Mouse (Mus musculus) adrenal gland, postnatal 14 days (tissue): ENCODE results near the gene Apbb2. TPM values are rescaled to one million over a fixed set of nuclear protein-coding genes. Genes with fewer than 3 reads are reported as not detected.
A peak's percentile ranks its signal among the peaks of the same experiment; 100 is the strongest.

ENCODE experiments used
- DNase-seq: peaks from one replicate; pipeline ENCODE4 v3.0.0; 2021; ENCODE audit warnings: mixed read lengths
- total RNA-seq: library from RNA; stranded (reverse); gene quantifications from 2 replicates; pipeline ENCODE4 v1.2.3, GENCODE M21; 2021

The Apbb2 gene
- total RNA-seq, 1 experiment from 2014 or later, result 59.9 TPM

DNA sequence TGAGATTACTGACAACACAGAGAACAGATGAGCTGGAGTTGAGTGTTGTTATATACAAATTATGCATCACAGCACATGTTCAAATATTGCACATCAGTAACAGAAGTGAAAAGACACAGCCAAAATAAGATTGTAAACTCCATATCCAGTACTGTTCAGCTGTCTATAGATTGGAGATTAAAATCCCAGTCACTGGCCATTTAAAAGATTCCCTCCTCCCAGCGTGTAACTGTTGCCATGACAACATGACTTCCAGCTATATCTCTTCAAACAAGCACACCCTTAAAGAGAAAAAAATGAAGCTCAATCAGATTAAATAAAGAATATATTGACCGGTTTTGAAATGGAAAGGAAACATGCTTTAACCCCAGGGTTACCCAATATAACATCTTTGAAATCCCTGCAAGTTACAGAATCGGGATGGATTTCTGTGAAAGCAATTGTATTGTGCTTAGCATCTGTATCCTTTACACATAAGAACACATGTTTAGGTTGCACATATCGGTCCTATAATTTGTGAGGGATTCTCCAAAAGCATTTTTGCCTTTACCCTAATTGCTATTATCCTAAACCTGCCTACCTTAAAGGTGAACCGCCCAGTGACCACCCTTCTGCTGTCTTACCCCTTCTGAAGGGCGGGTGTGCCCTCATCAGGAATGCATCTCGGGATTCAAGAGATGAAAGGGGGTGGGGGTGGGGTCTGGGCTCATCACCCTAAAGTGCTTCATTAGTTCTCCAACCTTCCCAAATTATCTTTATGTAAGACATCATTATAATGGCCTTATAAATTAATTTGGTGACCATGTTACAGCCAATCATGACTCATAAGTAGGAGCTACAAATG is 202.7 kb downstream of the Apbb2 start:
- DNase-seq, result no peak

DNA sequence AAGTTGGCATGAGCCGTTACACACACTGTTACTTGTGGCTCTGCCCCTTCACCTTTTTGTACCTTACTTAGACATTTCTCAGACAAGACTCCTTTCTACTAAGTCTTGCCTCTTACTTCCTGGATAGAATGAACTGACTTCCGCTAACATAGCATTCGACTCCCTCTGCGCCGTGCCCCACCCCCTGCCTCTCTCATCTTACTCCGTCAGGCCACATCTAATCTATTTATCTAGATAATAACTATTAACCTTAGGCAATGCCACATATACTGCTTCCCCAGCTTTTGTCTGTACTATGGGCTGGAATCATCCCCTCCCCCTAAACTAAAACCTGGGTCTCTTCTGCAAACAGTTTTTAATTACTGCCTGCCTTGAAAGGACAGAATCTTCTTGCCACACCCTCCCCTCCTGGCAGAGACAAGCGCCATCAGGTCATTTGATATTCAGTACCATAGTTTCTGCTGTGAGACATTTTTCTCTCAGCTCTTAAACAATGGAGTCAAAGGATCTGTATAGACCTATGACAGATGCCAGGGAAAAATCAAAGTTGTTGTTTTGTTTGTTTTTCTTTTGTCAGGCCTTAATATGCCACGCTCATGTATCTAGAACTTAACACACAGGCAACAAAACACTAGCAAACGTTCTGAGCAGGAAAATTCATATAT is 203.4 kb downstream of the Apbb2 start:
- no peak for DNase-seq

DNA sequence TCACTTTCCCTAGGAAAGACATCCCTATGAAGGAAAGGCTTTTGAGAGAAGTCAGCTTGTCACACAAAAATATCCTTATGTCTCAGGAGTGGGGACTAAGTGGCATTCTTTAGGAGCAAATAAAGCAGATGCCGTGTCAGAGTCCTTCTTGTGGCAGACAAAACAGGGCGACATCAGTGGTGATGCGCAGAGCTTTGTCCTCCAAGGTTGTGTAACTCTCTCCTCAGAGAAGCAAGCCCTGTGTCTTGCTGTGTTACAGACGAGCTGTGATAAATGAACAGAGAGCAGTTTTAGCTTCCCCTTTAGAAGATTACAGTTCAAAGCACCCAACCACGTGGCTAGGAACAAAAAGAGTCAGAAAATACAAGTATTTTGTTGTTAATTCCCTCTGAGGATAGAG is 205.2 kb downstream of the Apbb2 start:
- DNase-seq, result no peak

DNA sequence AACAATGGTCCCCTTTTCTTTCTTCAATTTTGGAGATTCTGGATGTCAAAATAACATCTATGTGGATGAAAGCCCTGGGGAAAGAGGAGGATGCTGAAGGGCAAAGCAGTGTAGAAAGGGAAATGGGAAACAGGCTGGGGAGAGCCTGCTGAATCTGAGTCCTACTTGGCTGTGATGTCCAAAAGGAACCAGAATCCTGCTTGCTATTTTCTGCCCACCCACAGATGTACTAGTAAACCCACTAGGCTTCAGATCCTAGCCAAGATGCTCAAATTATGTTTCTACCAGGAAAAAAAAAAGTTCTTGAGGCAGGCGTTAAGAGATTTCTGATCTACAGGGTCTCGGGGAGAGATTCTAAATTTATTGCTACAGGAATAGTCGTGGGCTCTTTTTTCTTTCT is 205.8 kb downstream of the Apbb2 start:
- no peak for DNase-seq

DNA sequence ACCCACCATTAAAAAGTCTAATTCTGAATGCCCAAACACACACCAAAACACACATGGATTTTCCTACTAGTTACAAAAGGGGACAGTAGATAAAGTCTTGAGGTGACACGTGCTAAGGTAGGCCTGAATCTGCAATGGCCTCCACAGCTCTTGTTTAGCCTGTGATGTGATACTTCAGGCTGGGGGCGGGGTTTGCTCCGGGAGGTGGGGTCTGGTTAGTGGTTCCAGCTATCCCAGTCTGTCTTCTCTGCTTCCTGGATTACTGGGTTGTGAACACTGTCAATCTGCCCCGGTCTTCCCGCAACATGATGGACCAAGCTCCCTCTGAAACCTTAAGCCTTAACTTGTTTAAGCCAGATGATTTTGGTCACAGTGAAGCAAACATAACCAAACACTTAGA is 210.0 kb downstream of the Apbb2 start:
- DNase-seq, result no peak

DNA sequence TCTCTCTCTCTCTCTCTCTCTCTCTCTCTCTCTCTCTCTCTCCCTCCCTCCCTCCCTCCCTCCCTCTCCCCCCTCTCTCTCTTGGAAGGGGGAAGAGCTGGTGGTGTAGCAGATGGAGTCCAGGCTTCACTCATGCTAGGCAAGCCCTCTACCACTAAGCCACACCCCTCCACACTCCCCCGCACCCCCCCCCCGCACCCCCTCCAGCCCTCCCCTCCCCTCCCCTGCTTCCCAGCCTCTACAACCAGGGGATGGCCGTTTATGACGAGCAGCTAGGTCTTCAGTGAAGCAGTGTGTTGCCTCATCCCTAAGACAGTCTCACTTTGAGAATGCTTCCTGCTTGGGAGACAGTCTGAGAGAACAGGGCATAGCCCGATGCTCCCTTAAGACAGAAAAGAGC is 210.6 kb downstream of the Apbb2 start:
- DNase-seq, result no peak

DNA sequence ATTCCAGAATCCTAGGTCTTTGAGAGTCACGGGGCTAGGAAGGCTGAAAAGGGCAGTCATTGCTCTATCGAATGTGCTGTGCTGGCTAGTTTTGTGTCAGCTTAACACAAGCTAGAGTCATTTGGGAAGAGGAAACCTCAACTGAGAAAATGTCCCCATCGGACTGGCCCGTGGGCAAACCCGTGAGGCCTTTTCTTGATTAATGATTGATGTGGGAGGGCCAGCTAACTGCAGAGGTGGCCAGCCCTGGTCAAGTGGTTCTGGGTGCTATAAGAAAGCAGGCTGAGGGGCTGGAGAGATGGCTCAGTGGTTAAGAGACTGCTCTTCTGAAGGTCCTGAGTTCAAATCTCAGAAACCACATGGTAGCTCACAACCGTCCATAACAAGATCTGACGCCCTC is 212.2 kb downstream of the Apbb2 start:
- DNase-seq, result no peak

DNA sequence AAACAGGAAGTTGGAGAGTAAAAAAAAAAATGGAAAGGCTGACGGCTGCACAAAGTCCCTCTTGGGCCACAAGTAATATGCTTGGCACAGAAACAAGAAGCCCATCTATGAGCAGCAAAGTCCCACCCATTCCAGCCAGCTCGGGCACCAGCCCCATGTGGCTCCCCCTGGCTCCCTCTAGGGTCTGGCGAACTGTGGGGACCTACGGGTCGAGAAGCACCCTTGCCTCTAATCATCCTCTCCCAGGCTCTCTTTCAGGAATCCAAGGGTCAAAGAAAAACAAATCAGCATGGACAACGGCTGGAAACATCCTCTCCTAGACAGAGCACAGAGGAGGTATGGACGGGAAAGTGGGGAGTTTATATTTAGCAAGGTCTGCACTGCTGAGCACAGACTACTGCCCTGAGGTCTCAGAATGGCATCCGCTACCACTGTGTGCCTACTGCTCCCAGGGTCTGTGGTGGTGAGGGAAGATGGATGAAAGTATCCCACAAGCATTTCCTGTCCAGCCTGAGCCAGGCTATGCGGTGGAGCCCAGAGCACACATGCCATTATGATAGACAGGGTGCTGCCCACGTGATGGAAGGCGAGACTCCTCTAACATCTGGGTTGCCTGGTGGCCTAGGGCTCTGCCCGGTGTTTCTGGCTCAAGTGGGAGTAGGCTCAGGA is 212.7 kb downstream of the Apbb2 start:
- DNase-seq, result no peak

DNA sequence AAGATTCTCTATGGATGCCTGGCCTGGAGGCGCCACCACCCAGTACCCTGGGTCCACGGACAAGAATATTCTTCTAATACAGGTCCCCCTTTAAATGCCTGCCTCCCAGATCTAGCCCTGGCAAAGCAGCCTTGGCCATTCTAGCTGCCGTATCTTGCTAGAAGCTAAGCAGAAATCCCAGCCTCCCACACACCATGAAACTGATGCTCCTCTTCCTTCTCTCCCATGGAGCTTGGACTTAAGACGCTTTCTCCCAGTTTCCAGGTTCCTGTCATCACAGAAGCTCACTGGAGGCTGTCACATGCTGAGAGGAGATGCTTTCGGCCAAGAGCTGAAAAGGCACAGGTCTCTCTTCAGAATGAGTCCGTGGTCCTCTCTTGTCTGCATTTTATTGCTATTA is 213.3 kb downstream of the Apbb2 start:
- DNase-seq, result no peak

DNA sequence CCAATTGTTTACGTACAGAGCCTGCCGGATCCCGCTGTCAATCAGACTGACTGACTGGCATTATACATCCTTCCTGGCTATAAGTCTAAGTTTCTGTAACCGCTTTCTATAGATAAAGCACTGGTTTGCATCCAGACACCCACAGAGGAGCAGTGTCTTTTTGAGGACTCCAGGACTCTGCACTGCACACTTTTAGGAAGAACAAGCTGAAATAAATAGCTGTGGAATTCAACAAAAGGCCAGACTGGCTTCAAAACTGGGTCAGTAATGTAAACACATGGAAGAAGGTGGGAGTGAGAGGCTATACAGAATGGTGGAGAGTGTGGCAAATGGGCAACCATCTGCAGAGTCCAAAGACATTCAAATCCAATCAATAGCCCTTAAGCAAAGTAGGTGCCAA is 218.0 kb downstream of the Apbb2 start:
- DNase-seq, result no peak

DNA sequence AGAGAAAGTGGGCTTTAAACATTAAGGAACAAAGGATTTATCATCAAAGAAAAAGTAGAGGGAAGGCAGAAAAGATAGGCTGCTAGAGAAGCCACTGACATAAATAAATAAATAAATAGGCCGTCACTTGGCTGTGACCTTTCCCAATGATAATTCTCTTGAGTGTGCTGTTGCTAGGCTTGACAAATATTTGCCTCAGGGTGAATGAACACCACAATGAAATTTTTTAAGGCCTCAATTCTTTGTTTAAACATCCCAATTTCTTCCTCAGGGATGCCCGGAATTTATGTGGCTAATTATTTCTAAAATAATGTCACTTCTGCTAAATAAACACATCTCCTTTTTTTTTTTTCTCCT is 219.3 kb downstream of the Apbb2 start:
- DNase-seq, result no peak

DNA sequence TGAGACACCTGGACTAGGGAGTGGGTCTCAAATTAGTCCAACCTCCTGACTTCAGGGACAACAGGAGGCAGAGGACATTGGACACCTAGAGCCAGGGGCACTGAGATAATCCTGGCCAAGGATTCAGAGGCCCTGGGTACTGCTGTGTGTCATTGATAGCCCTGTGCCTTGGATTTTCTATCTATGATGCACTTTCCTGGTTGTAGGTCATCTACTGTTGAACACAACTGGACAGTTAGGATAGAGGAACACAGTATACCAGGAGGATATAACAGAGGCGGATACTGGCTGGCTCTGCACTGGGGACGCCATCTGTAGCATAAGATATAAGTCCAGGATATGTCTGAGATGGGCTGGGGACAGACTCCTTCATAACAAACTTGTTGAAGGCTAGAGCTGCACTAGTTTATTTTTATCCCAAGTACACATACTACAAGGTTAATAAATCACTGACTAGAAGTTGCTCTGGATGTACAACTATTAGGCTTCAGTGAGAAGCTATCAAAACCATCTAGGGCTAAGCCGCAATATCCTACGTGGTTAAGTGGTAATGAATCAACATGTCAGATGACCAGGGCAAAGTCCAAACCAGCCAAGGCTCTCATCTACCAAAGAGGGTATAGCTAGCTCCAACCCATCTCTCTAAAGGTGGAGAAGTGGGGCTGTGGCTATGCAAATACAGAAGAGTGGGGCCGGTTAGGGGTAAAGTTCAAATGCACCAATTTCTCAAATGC is 219.9 kb downstream of the Apbb2 start:
- no peak for DNase-seq

DNA sequence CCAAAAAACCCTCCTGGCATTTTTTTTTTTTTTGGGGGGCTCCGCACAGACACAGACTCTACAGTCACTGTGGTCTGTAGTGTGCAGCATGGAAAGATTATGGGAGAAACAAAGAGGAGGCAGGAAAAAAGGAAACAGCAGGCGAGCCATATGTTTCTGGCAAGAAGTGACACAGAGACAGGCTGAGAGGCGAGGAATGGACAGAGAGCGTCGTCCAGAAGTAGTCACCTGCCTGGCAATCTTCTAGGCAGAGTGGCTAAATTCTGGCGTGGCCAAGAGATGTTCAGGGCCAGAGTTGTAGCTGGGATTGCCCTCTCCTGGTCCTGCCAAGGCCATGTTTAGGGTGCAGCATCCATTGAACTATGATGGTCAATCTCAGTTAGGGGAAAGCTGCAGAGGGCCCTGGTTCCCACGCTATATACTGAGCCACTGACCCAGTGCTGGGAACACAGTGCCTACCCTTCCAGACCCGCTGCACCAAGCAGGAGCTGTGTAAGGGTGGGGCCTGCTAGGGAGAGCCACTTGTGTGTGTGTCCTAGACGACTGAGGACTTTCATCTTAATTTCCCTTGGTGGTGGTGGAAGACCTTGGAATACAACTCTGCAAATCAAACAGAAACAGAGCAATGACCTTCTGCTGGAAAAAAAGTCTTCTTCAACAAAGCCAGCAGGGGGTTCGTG is 224.7 kb downstream of the Apbb2 start:
- DNase-seq, result no peak

DNA sequence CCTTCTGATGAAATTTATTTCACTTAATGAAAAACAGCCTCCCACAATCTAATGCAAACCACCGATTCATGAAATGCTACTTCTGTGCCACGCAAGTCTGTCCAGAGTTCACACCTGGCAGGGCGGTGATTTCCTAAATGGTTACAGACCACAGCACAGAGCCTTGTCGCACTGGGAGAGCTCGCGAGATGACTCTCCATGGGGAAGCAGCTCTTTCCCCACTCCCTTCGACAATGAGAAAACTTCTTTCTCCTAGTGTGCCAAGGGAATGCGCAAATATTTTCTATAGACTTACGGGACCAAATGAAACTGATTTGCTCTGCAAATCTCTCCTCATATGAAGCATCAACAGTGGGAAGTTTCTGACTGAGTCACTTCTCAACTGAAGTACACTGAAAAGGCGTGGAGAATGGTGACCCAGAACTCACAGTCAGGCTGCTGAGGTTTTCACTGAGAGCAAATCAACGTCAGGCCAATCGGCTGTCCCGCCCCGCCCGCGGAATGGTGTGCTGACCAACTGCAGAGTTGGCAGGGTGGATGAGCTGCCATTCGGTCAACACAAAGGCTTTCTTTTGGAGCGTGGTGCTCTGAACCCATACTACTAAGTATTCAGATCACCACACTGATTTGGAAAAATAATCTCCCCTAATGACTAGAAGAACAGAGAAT is 225.6 kb downstream of the Apbb2 start:
- DNase-seq, result peak; percentile 48

DNA sequence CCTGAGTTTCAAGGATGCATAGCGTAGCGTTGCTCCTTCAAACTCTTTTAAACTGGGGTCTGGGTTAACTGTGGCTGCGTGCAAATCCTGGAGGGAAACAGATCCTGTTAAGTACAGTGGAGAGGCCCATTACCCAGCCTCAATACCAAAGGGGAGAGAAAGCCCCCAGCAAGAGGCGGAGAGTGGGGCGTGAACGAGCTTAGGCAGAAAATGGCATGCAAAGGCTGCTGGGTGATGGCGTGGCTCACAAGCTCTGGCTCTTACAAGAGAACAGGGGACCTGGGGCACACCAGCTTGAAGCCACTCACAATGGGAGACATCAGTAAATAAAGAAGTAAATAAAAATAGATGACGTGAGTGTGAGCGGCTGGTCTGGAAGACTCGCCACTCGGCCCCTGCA is 226.8 kb downstream of the Apbb2 start:
- no peak for DNase-seq

DNA sequence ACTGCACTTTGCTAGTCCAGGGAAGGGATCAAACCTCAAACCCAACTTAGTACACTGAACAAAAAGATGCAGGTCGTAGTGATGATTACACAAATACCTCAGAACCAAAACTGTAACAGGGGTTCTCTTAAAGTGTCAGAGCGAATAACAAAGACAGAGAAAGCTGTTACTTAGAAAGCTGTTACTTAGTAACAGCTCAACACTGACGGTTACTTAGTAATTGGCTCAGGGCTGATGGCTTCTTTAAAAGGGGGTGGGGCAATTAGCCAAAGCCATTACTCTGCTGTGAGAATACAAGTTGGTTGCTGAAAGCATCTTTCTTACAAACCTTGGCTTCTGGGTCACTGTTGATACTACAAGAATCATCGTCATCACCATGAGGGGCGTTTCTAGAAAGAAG is 227.3 kb downstream of the Apbb2 start:
- no peak for DNase-seq

DNA sequence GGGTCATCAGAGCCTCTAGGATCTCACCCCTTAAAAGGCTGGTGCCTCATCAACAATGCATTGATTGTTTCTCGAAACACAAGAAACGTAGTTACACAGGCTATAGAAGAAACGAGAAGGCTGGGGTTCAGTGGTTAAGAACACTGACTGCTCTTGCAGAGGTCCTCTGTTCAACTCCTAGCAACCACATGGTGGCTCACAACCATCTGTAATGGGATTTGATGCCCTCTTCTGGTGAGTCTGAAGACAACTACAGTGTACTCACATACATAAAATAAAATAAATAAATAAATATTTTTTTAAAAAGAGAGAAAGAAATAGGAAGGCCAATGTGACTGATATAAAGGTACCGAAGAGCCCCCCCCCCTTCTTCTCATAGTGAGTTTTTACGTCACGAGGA is 228.0 kb downstream of the Apbb2 start:
- no peak for DNase-seq

DNA sequence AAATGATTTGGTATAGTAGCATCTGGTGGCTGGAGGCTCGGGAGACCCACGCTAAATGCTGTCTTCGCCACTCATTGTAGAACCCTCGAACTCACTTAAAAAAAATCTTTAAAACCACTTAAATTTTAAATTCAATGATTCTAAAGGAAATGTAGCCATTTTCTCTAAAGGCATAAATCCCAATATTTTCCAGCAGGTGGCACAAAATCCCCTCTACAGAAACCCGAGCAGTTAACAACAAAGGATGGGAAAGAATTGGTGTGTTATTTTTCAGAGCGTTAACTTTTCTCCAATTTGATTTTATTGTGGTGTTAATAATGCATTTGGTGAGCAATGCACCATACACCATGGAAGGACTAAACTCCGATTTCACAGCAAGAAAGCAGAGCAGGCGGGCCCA is 231.1 kb downstream of the Apbb2 start:
- DNase-seq, result no peak

DNA sequence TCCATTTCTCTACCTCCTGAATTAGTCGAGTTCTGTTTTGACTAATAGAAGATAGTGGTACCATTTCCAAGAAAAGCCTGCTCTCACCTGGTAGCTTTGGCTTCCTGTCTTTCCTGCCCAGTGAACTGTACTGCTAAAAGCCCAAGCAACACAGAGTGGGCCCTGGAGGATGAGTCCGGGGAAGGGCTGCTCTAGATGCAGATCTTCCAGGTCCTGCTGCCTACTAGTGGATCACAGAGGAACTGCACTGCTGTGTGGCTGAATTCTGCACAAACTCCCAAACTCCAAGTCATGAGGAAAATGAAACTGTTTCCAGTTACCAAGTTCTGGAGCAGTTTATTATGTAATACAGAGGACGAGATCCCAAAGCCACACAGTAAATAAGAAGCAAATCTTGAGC is 232.9 kb downstream of the Apbb2 start:
- DNase-seq, result peak; percentile 73

DNA sequence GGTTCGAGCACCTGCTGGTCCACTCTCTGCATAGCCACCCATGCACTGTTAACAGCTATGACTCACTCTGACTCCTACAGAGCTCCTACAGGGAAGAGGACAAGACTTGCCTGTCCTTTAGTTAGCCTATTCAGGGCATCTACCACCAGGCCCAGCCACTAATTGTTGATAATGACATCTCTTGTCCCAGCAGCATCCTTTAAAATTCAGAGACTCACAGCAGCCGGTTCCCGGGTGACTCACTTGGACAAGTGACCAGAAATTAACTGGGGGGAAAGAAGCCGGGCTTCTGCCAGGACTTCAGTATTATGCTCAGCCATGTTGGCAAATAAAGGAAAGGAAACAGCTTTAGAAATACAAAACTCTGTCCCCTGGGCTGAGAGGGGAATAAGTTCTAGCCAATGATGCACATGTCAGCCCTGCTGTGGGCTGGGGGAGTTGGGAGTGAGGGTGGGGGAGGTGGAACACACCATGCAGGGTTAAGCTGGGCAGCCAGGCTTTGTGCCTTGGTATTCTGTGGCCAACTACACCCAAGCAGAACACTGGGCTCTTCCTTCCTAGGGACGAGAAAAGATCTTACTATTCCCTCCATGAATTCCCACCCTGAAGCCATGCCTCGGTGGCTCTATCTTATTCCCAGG is 233.7 kb downstream of the Apbb2 start:
- no peak for DNase-seq

DNA sequence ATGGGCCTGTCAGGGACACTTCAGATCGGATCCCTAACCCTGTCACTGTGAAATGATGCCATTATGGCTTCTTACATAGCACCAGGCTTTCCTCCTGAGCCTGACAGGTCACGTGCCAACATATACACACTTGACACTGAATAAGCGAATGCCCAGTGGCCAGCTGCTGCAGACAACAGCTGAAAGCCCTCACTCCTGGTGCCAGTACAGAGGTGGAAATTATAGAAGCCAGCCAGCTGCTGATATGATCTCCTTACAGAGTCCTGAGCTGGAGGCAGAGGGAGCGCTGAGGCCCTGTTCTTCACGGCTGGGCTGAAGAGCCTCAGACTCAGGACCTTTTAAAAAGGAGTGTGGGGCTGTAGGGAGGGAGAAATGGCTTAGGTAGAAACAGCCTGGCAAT is 234.5 kb downstream of the Apbb2 start:
- DNase-seq, result no peak
